Mouse (Mus musculus) thymus, postnatal 14 days (tissue): ENCODE results near the gene Josd2.

Experiments
- DNase-seq: peaks from one replicate; pipeline ENCODE4 v3.0.0; 2021

Josd2 gene

GRCm38 (mm10) chr7:44467811-44468411 lies at the start of gene Josd2:
Josd2 (plus strand) TSS chr7:44467980.
- DNase-seq: peak; percentile 91

GRCm38 (mm10) chr7:44427666-44428065 lies 40.1 kb upstream of the Josd2 start:
- no peak for DNase-seq

- DNase-seq: no peak
Observed at GRCm38 (mm10) chr7:44428171-44428950, 39.4 kb upstream of the Josd2 start.

- no peak for DNase-seq
Observed at GRCm38 (mm10) chr7:44428968-44429521, 38.7 kb upstream of the Josd2 start, which contains the start of gene Lrrc4b. Lrrc4b (plus strand) TSS chr7:44429018.

GRCm38 (mm10) chr7:44429534-44430488 lies 38.0 kb upstream of the Josd2 start:
- no peak for DNase-seq

GRCm38 (mm10) chr7:44432550-44432949 lies 35.2 kb upstream of the Josd2 start:
- DNase-seq: no peak

GRCm38 (mm10) chr7:44433371-44433770 lies 34.4 kb upstream of the Josd2 start:
- peak; percentile 29 for DNase-seq

GRCm38 (mm10) chr7:44434089-44434488 lies 33.7 kb upstream of the Josd2 start:
- no peak for DNase-seq

- DNase-seq: no peak
Observed at GRCm38 (mm10) chr7:44435796-44436195, 32.0 kb upstream of the Josd2 start.

- no peak for DNase-seq
Observed at GRCm38 (mm10) chr7:44436267-44436666, 31.5 kb upstream of the Josd2 start.

- no peak for DNase-seq
Observed at GRCm38 (mm10) chr7:44437188-44437587, 30.6 kb upstream of the Josd2 start.

GRCm38 (mm10) chr7:44437933-44438332 lies 29.8 kb upstream of the Josd2 start:
- DNase-seq: no peak

GRCm38 (mm10) chr7:44439696-44440095 lies 28.1 kb upstream of the Josd2 start:
- no peak for DNase-seq

- no peak for DNase-seq
Observed at GRCm38 (mm10) chr7:44440479-44440878, 27.3 kb upstream of the Josd2 start.

- DNase-seq: no peak
Observed at GRCm38 (mm10) chr7:44441180-44441579, 26.6 kb upstream of the Josd2 start.

- DNase-seq: no peak
Observed at GRCm38 (mm10) chr7:44441648-44442109, 26.1 kb upstream of the Josd2 start.

- DNase-seq: no peak
Observed at GRCm38 (mm10) chr7:44442407-44442821, 25.4 kb upstream of the Josd2 start.

- DNase-seq: no peak
Observed at GRCm38 (mm10) chr7:44443268-44444173, 24.3 kb upstream of the Josd2 start.

GRCm38 (mm10) chr7:44444886-44445527 lies 22.8 kb upstream of the Josd2 start:
- DNase-seq: no peak

GRCm38 (mm10) chr7:44445528-44445923 lies 22.3 kb upstream of the Josd2 start:
- no peak for DNase-seq
